Mouse (Mus musculus) liver, postnatal 0 days (tissue): ENCODE data around the gene Vps35l.

ENCODE experiments used
- CTCF ChIP-seq: sonication (generic); IDR thresholded peaks from 2 replicates; pipeline ENCODE4 v1.5.1; 2016; ENCODE audit warnings: antibody characterized with exemption, low read depth
- EP300 ChIP-seq: IDR thresholded peaks from 2 replicates; pipeline ENCODE4 v1.6.1; 2016; ENCODE audit warnings: antibody characterized with exemption, low read depth, mild to moderate bottlenecking

DNA sequence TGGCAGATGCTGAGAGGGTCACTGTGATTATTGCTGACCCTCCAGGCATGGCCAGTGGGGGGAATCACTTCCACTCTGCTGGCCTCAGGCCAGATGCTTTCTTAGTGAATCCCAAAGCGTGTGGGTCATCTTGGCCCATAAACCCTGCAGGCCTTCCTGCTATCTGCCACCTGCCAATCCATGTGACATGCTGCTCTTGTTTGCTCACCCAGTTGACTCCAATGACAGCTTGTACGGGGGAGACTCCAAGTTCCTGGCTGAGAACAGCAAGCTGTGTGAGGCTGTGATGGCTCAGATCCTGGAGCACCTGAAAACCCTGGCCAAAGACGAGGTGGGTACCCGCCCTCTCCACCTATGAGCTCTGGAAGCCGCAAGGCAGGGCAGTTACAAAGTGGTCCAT lies 97.9 kb downstream of the Vps35l start:
- no peak for TF ChIP-seq CTCF
- TF ChIP-seq EP300: no peak
